Mouse (Mus musculus): ENCODE measurements around the gene Abcc12. TPM values are rescaled to one million over a fixed set of nuclear protein-coding genes. Genes with fewer than 3 reads are reported as not detected.

Abcc12 gene
- total and polyA plus RNA-seq, 3 experiments: not detected

GRCm38 (mm10) chr8:86578693-86579092 is 1.8 kb downstream of the Abcc12 start:
- no peak for DNase-seq (ENCODE audit: low read depth, low spot score)
- H3K9ac ChIP-seq (ENCODE audit: control insufficient read depth, low read depth, low read length, poor library complexity, severe bottlenecking): no peak overlapping the region

DNA sequence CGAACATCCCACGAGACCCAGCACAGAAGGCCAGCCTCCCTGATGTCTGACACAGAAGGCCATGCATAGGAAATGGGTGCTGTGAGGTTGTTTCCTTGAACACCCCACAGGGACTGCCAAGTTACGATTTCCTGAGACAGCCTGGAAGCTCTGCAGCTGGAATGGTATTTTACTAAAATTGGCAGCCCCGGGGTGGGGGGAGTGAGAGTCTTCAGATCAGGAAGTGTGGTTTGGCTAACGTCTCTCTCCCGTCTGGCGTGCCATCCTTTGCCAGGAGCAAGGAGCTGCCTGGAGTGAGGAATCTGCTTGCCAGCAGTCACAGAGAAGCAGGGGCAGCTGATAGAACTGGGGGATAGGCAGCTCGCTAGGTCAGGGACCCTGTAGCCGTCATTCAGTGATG is 2.4 kb downstream of the Abcc12 start:
- TF ChIP-seq ZNF384 (IDR thresholded peaks at IDR 0.05; ENCODE audit: low read depth, low read length) (no peak), TCF12 (IDR thresholded peaks at IDR 0.05; ENCODE audit: low read depth, low read length) (no peak), BHLHE40 (IDR thresholded peaks at IDR 0.05; ENCODE audit: borderline replicate concordance, low read depth, low read length) (no peak), MAFK (IDR thresholded peaks at IDR 0.05; ENCODE audit: borderline replicate concordance, low read depth, low read length) (no peak), ZC3H11A (IDR thresholded peaks at IDR 0.05; ENCODE audit: low read depth, low read length) (no peak), RAD21 (IDR thresholded peaks at IDR 0.05; ENCODE audit: low read depth, low read length) (no peak), USF1 (IDR thresholded peaks at IDR 0.05; ENCODE audit: low read depth, low read length) (no peak), ZKSCAN1 (IDR thresholded peaks at IDR 0.05; ENCODE audit: low read depth, low read length) (no peak), UBTF (IDR thresholded peaks at IDR 0.05; ENCODE audit: borderline replicate concordance, insufficient read depth, low read depth, low read length) (no peak), E2F4 (IDR thresholded peaks at IDR 0.05; ENCODE audit: borderline replicate concordance, low read depth, low read length) (no peak), USF2 (IDR thresholded peaks at IDR 0.05; ENCODE audit: borderline replicate concordance in 1 of 2, insufficient read depth in 1 of 2, low read depth in 1 of 2, low read length in 2 of 2) (no peak), ETS1 (IDR thresholded peaks at IDR 0.05; ENCODE audit: low read depth, low read length) (no peak), MYB (IDR thresholded peaks at IDR 0.05; ENCODE audit: low read depth, low read length) (no peak), RCOR1 (IDR thresholded peaks at IDR 0.05; ENCODE audit: low read depth, low read length) (no peak), ELF1 (IDR thresholded peaks at IDR 0.05; ENCODE audit: low read depth, low read length) (no peak), POLR2A (IDR thresholded peaks at IDR 0.05; ENCODE audit: control insufficient read depth in 1 of 2, insufficient read depth in 1 of 2, low read depth in 1 of 2, low read length in 2 of 2, poor library complexity in 1 of 2) (no peak), GABPA (IDR thresholded peaks at IDR 0.05; ENCODE audit: low read depth, low read length) (no peak), SIN3A (IDR thresholded peaks at IDR 0.05; ENCODE audit: low read length) (no peak)
- Histone ChIP-seq H3K4me1 (ENCODE audit: control insufficient read depth in 1 of 2, insufficient read depth in 2 of 2, low read length in 2 of 2) (no peaks in the 10 kb centered on the region), H3K9ac (ENCODE audit: control insufficient read depth, low read depth, low read length, poor library complexity, severe bottlenecking) (no peak overlapping the region), H3K36me3 (ENCODE audit: control insufficient read depth in 1 of 2, insufficient read depth in 2 of 2, low read length in 2 of 2) (no peaks in the 10 kb centered on the region), H3K9me3 (replicated peaks; ENCODE audit: insufficient read depth, low read length) (no peaks in the 10 kb centered on the region), H3K4me3 (ENCODE audit: control insufficient read depth in 1 of 2, insufficient read depth in 1 of 2, low read depth in 2 of 2, low read length in 2 of 2) (no peak overlapping the region), H3K27ac (ENCODE audit: control insufficient read depth, low read depth, low read length) (no peak overlapping the region), H3K79me2 (ENCODE audit: control insufficient read depth, insufficient read depth, low read length, poor library complexity) (no peaks in the 10 kb centered on the region), H3K27me3 (ENCODE audit: control insufficient read depth in 1 of 2, insufficient read depth in 2 of 2, low read length in 2 of 2) (peaks cover 0 to 2% of the 10 kb centered on the region in 2 experiments; a peak in 3 of 4 replicates)
- no peak for DNase-seq (ENCODE audit: low read depth, low spot score)

More at GRCm38 (mm10) chr8:86578693-86579092, 1.8 kb downstream of the Abcc12 start:
- Histone ChIP-seq H3K9me3 (replicated peaks; ENCODE audit: insufficient read depth, low read length) (no peaks in the 10 kb centered on the region), H3K27ac (ENCODE audit: control insufficient read depth, low read depth, low read length) (no peak overlapping the region), H3K4me3 (ENCODE audit: control insufficient read depth in 1 of 2, insufficient read depth in 1 of 2, low read depth in 2 of 2, low read length in 2 of 2) (no peak overlapping the region), H3K79me2 (ENCODE audit: control insufficient read depth, insufficient read depth, low read length, poor library complexity) (no peaks in the 10 kb centered on the region), H3K4me1 (ENCODE audit: control insufficient read depth in 1 of 2, insufficient read depth in 2 of 2, low read length in 2 of 2) (no peaks in the 10 kb centered on the region), H3K27me3 (ENCODE audit: control insufficient read depth in 1 of 2, insufficient read depth in 2 of 2, low read length in 2 of 2) (peaks cover 0 to 2% of the 10 kb centered on the region in 2 experiments; a peak in 3 of 4 replicates), H3K36me3 (ENCODE audit: control insufficient read depth in 1 of 2, insufficient read depth in 2 of 2, low read length in 2 of 2) (no peaks in the 10 kb centered on the region)
- TF ChIP-seq CTCF (IDR thresholded peaks at IDR 0.05 in 2 of 3, conservative IDR thresholded peaks at IDR 0.05 in 1 of 3; ENCODE audit: control insufficient read depth in 1 of 3, insufficient read depth in 1 of 3, low read depth in 2 of 3, low read length in 3 of 3, poor library complexity in 1 of 3, severe bottlenecking in 1 of 3) (no peak), USF1 (IDR thresholded peaks at IDR 0.05; ENCODE audit: low read depth, low read length) (no peak), GABPA (IDR thresholded peaks at IDR 0.05; ENCODE audit: low read depth, low read length) (no peak), POLR2A (IDR thresholded peaks at IDR 0.05; ENCODE audit: control insufficient read depth in 1 of 2, insufficient read depth in 1 of 2, low read depth in 1 of 2, low read length in 2 of 2, poor library complexity in 1 of 2) (no peak), ZNF384 (IDR thresholded peaks at IDR 0.05; ENCODE audit: low read depth, low read length) (no peak), HCFC1 (IDR thresholded peaks at IDR 0.05; ENCODE audit: low read depth, low read length) (no peak), ZMIZ1 (IDR thresholded peaks at IDR 0.05; ENCODE audit: low read depth, low read length) (no peak), ZKSCAN1 (IDR thresholded peaks at IDR 0.05; ENCODE audit: low read depth, low read length) (no peak), POLR2AphosphoS5 (IDR thresholded peaks at IDR 0.05; ENCODE audit: borderline replicate concordance, low read depth, low read length) (no peak)

Measured in MEL (cell line).